Mouse (Mus musculus) lung, embryonic 14.5 days (tissue): ENCODE data around the gene Srgap2. TPM values are rescaled to one million over a fixed set of nuclear protein-coding genes. Genes with fewer than 3 reads are reported as not detected.

Experiments
- ATAC-seq: fragments of 200-750 bp; cut with Nextera tagmentation; 2 replicates; pipeline ENCODE4 v1.8.0; 2017; ENCODE audit warnings: mild to moderate bottlenecking, moderate TSS enrichment, moderate library complexity; ENCODE audit not compliant: insufficient read depth
- DNase-seq: peaks from one replicate; pipeline ENCODE4 v3.0.0-alpha.2; 2015
- H3K27ac ChIP-seq: fragments of 300-500 bp; sonication (generic); 2 replicates; pipeline ENCODE4 v1.5.1; 2014; ENCODE audit warnings: low read depth, mild to moderate bottlenecking, moderate library complexity
- H3K27me3 ChIP-seq: fragments of 300-500 bp; sonication (generic); 2 replicates; pipeline ENCODE4 v1.6.1; 2014; ENCODE audit warnings: low read length, control low read depth; ENCODE audit not compliant: insufficient read depth
- H3K36me3 ChIP-seq: fragments of 300-500 bp; sonication (generic); 2 replicates; pipeline ENCODE4 v1.6.1; 2014; ENCODE audit warnings: control low read depth; ENCODE audit not compliant: insufficient read depth
- H3K4me1 ChIP-seq: fragments of 300-500 bp; sonication (generic); 2 replicates; pipeline ENCODE4 v1.6.1; 2014; ENCODE audit warnings: antibody characterized with exemption, control low read depth; ENCODE audit not compliant: insufficient read depth
- H3K4me2 ChIP-seq: fragments of 300-500 bp; sonication (generic); 2 replicates; pipeline ENCODE4 v1.6.1; 2014; ENCODE audit warnings: mild to moderate bottlenecking
- H3K4me3 ChIP-seq: fragments of 300-500 bp; sonication (generic); 2 replicates; pipeline ENCODE4 v1.5.1; 2014; ENCODE audit warnings: low read depth, low read length
- H3K9ac ChIP-seq: fragments of 300-500 bp; sonication (generic); 2 replicates; pipeline ENCODE4 v1.6.1; 2014
- H3K9me3 ChIP-seq: fragments of 300-500 bp; sonication (generic); 2 replicates; pipeline ENCODE4 v1.6.1; 2016; ENCODE audit warnings: low read depth, low read length, control low read depth
- CTCF ChIP-seq: IDR thresholded peaks from 2 replicates; pipeline ENCODE4 v1.5.1; 2016; ENCODE audit warnings: antibody characterized with exemption, low read depth
- WGBS: fragments of 180-500 bp; shearing (Covaris S2); extraction: QIAGEN DNeasy Blood & Tissue Kit; methylation state at CpG from one replicate; pipeline ENCODE4 v1.1.7; 2014; 5-methylcytosine and 5-hydroxymethylcytosine counted together
- microRNA-seq: library from miRNA; unstranded; fragments of <30 nt; microRNA quantifications from one replicate; pipeline ENCODE4, GENCODE M21; 2016; ENCODE audit warnings: borderline number of aligned reads
- polyA plus RNA-seq: library from polyadenylated mRNA; unstranded; fragments of >200 nt; fragmentation: Nextera tagmentation; extraction: Ambion mirVana; gene quantifications from 2 replicates; pipeline ENCODE4 v1.2.1, GENCODE M21; 2014

Srgap2 gene
- polyA plus RNA-seq, 1 experiment from 2014 or later: 21.2 TPM

GRCm38 (mm10) chr1:131245926-131246325 lies 281.2 kb downstream of the Srgap2 start:
- DNase-seq (peak; percentile 71), ATAC-seq (peak; percentile 48)
- H3K4me3 ChIP-seq: peak overlapping the region; percentile 66
- H3K9me3 ChIP-seq: no peaks in the 10 kb centered on the region
- WGBS: 6% methylated on average over 9 of the region's 9 CpGs
- no peak overlapping the region for H3K27ac ChIP-seq
- TF ChIP-seq CTCF: peak; percentile 56
- H3K36me3 ChIP-seq: no peaks in the 10 kb centered on the region
- H3K9ac ChIP-seq: no peak overlapping the region
- peaks cover 6% of the 10 kb centered on the region; the same call in 1 of the 2 replicates for H3K4me1 ChIP-seq
- H3K4me2 ChIP-seq: peak overlapping the region; percentile 99
- H3K27me3 ChIP-seq: peaks cover 34% of the 10 kb centered on the region

DNA sequence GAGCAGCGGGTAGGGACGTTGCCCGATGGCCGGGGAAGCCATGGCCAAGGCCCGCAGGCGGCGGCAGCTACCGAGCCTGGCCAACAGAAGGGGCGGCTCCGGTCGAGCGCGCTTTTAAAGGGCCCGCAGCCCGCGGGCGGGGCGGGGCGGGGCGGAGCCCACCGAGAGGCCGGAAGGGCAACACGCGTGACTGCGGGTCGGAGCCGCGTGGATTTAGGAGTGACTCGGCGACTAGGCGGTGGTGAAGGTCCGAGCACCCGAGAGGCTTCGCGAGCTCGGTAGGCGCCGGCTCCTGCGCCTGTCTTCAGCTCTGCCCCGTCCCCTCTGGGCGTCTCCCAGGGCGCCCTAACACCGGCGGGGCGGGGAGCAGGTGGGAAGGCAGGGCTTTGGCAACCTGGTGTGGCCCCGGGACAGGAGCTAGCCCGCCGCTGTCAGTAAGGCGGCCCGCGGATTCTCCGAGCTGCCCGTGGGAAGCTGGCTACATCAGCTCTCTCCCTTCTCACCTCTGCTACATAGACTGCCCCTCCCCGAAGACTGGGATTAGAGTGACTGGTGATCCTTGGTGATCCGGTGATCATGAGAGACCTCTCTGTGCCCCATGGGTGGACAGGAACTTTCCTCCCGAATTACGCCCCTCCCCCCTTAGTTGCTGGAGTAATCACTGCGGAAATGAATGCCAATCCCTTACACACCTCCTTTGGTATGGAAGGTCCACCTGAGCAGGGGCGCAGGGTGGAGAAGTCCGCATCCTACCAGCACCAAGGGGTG lies 281.9 kb downstream of the Srgap2 start, which contains the start of gene Rassf5:
Gene Rassf5 (minus strand): TSS at position 170 of the 768 bp plus-strand sequence.
- H3K27me3 ChIP-seq: peaks cover 34% of the 10 kb centered on the region

GRCm38 (mm10) chr1:131244536-131245088 lies 282.5 kb downstream of the Srgap2 start:
- peak overlapping the region; percentile 99 for H3K4me2 ChIP-seq
- TF ChIP-seq CTCF: no peak
- no peak overlapping the region for H3K27ac ChIP-seq
- peaks cover 34% of the 10 kb centered on the region for H3K27me3 ChIP-seq
- peaks cover 6% of the 10 kb centered on the region; the same call in 1 of the 2 replicates for H3K4me1 ChIP-seq
- no peaks in the 10 kb centered on the region for H3K9me3 ChIP-seq
- WGBS: 1% methylated on average over 55 of the region's 57 CpGs
- peak overlapping the region; percentile 67 for H3K9ac ChIP-seq
- ATAC-seq (peak; percentile 1; the same call in 1 of the 2 replicates), DNase-seq (no peak)
- no peaks in the 10 kb centered on the region for H3K36me3 ChIP-seq
- H3K4me3 ChIP-seq: peak overlapping the region; percentile 66

More for the DNA sequence above, 281.9 kb downstream of the Srgap2 start, which contains the start of gene Rassf5:
- Histone ChIP-seq H3K4me1 (peaks cover 6% of the 10 kb centered on the region; the same call in 1 of the 2 replicates), H3K9ac (peak within 1 kb of the TSS; percentile 67), H3K4me3 (peak within 1 kb of the TSS; percentile 66), H3K36me3 (no peaks in the 10 kb centered on the region), H3K27ac (no peak within 1 kb of the TSS), H3K4me2 (peak within 1 kb of the TSS; percentile 99), H3K9me3 (no peaks in the 10 kb centered on the region)
- DNase-seq (peak; percentile 71), ATAC-seq (peak; percentile 53)
- WGBS: under 1% methylated on average over 50 of the region's 60 CpGs
- no peak for TF ChIP-seq CTCF

GRCm38 (mm10) chr1:131242956-131243355 lies 284.2 kb downstream of the Srgap2 start:
- Histone ChIP-seq H3K36me3 (no peaks in the 10 kb centered on the region), H3K27me3 (peaks cover 34% of the 10 kb centered on the region), H3K9me3 (no peaks in the 10 kb centered on the region), H3K9ac (no peak overlapping the region), H3K4me3 (no peak overlapping the region), H3K4me1 (peaks cover 6% of the 10 kb centered on the region; the same call in 1 of the 2 replicates), H3K27ac (no peak overlapping the region), H3K4me2 (peak overlapping the region; percentile 20; the same call in 1 of the 2 replicates)
- no peak for TF ChIP-seq CTCF
- WGBS: 30% methylated on average over 6 of the region's 6 CpGs
- DNase-seq (no peak), ATAC-seq (no peak)

DNA sequence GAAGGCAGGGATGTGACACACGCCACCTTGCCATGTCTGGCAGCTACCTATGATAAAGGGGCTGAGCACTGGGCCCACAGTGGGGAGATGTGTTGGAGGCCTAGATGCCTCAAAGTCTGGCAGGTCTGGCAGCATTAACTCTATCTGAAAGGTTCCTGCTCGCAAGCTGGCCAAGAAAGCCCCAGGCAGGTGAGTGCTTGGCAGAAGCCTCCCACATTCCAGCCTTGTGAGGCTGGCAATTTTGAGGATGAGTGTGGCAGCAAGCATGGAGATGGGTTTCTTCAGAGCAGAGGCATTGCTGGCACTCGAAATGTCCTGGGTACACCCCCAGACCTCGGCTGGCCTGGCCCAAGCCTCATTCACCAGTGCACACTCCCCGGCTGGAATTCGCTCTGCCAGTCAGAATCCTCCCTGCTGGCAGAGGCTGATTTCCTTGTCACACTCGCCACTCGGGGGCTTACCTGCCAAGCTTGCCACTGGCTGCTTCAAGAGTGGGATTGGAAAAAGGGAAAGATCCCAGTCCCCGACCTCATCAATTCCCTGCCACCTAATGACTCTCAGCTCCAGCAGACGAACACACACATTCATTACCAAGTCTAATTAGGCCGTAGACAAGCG lies 287.5 kb downstream of the Srgap2 start:
- 64% methylated on average over 12 of the region's 12 CpGs for WGBS
- Histone ChIP-seq H3K4me1 (no peaks in the 10 kb centered on the region), H3K9ac (no peak overlapping the region), H3K36me3 (no peaks in the 10 kb centered on the region), H3K4me2 (no peak overlapping the region), H3K4me3 (no peak overlapping the region), H3K27me3 (peaks cover 23% of the 10 kb centered on the region), H3K9me3 (no peaks in the 10 kb centered on the region), H3K27ac (no peak overlapping the region)
- ATAC-seq (peak; percentile 9; the same call in 1 of the 2 replicates), DNase-seq (no peak)
- TF ChIP-seq CTCF: no peak

DNA sequence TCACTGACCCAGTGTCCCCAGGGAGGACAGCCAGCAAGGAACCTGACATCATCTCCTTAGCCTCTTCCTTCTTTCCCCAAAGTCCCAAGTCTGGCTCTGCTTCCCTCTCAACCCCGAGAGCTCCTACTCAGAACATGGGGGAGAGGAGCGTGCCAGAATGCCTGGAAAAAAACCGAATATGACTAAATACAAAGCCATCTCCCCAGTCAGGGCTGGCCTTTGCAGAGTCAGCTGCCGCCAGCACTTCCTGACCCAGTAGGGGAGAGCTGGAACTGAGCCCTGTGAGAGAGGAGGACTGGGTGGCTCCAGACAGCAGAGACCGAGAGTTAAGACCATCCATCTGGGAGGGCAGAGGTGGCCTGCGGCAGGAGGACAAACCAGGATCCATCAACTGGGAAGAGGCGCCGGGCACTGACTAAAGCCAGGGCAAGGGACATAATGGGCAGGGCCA lies 288.2 kb downstream of the Srgap2 start:
- ATAC-seq (peak; percentile 85), DNase-seq (peak; percentile 83)
- peak overlapping the region; percentile 38; the same call in 1 of the 2 replicates for H3K27ac ChIP-seq
- H3K4me1 ChIP-seq: no peaks in the 10 kb centered on the region
- no peak overlapping the region for H3K9ac ChIP-seq
- TF ChIP-seq CTCF: no peak
- no peaks in the 10 kb centered on the region for H3K9me3 ChIP-seq
- WGBS: 34% methylated on average over 8 of the region's 8 CpGs
- no peak overlapping the region for H3K4me3 ChIP-seq
- no peak overlapping the region for H3K4me2 ChIP-seq
- H3K36me3 ChIP-seq: no peaks in the 10 kb centered on the region
- peaks cover 15% of the 10 kb centered on the region for H3K27me3 ChIP-seq

DNA sequence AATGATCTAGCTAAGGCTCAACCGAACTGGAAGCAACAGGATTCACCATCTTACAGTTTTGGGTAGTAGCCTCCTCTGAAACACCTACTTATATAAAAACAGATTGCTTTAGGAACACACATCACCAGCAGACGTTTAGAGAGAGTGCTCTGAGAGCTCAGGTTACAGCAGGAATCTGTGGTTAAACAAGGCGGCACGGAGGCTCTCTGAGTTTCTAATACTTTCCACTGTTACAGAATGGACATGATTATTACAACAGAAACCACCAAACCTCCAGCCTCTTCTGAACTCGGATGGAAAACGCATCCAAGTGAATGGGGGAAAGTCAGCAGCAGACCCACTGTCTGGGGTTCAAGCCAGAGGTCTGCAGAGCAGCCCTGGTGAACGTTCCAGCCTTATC lies 291.1 kb downstream of the Srgap2 start:
- no peak overlapping the region for H3K9ac ChIP-seq
- H3K4me3 ChIP-seq: no peak overlapping the region
- no peak for DNase-seq
- WGBS: 35% methylated on average over 7 of the region's 7 CpGs
- H3K4me2 ChIP-seq: no peak overlapping the region
- H3K4me1 ChIP-seq: no peaks in the 10 kb centered on the region
- H3K27ac ChIP-seq: no peak overlapping the region
- ATAC-seq: no peak
- no peaks in the 10 kb centered on the region for H3K27me3 ChIP-seq
- no peaks in the 10 kb centered on the region for H3K36me3 ChIP-seq
- no peak for TF ChIP-seq CTCF
- no peaks in the 10 kb centered on the region for H3K9me3 ChIP-seq

Small RNA genes within 50 kb of the gene (microRNA-seq; reads per million reads assigned to microRNA genes)
- gene Gm24273: not detected

Other genes starting within 250 kb of the Srgap2 start
- 2.0 and 2.3 TPM in 2 replicates for gene Ikbke, start 247.7 kb downstream of the Srgap2 start, polyA plus RNA-seq
- gene Fam72a, start 551 bp upstream of the Srgap2 start, polyA plus RNA-seq: 2.7 and 3.4 TPM in 2 replicates
- not detected in 2 replicates for gene Avpr1b, start 71.9 kb upstream of the Srgap2 start, polyA plus RNA-seq
- gene Ctse, start 111.0 kb upstream of the Srgap2 start, polyA plus RNA-seq: 0.32 and 0.78 TPM in 2 replicates
- 1.4 and 1.6 TPM in 2 replicates for gene Rab7b, start 161.3 kb upstream of the Srgap2 start, polyA plus RNA-seq
- 4.7 and 4.9 TPM in 2 replicates for gene Slc26a9, start 216.7 kb upstream of the Srgap2 start, polyA plus RNA-seq